Mouse (Mus musculus) gastrocnemius, postnatal 36 days (tissue): Measurements from ENCODE around the gene Pole3. TPM values are rescaled to one million over a fixed set of nuclear protein-coding genes. Genes with fewer than 3 reads are reported as not detected.
"Not testable (repeated sequence)": the region's sequence is repeated elsewhere in the genome, so short reads cannot be mapped to it uniquely, and the experiment has no call there.

ENCODE experiments used
- DNase-seq, 2 experiments: peaks; one replicate each; pipeline ENCODE4 v3.0.0; 2022
- intact Hi-C: fragments of 180-260 bp; cut with DNase I; formaldehyde crosslinking; loops from one replicate; pipeline ENCODE4 v1.15.1; 2025
- total RNA-seq, 2 experiments: library from RNA; stranded (reverse); gene quantifications; 2 replicates each; pipeline ENCODE4 v1.2.3; 2021

Gene Pole3
- total RNA-seq, 2 experiments from 2014 or later = 14.8 to 15.0 TPM

GRCm38 (mm10) chr4:62495946-62496345, 28.9 kb downstream of the Pole3 start:
- DNase-seq = peak in 1 of 2 experiments; percentile 26
- intact Hi-C loops = loop anchor here (5.0 kb wide), 1 partner anchor 39 kb away; no protein-coding TSS in a partner anchor

- intact Hi-C loops = no loop called here
- no peak for DNase-seq
Observed at GRCm38 (mm10) chr4:62494230-62494629, 30.6 kb downstream of the Pole3 start.

GRCm38 (mm10) chr4:62492682-62493081, 32.2 kb downstream of the Pole3 start:
- DNase-seq = no peak
- intact Hi-C loops = no loop called here

GRCm38 (mm10) chr4:62487914-62488313, 37.0 kb downstream of the Pole3 start:
- DNase-seq = no peak
- intact Hi-C loops = no loop called here

DNA sequence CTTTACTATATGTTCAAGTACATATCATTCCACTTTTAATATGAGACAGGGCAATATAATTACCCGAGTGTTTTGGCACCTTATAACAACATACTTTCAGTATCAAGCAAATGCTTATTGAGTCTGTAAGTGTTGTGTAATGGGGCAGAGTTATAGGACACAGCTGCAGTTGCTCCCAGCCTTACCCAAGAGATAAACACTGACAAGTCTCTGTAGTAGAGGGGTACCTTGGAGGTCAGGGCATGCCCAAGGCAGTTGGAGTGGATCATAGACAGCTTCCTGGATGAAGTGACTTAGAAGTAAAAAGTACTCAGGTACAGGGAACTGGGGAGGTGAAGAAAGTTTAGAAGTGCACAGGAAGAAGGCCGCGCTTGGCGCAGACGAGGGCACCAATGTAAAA, 37.7 kb downstream of the Pole3 start:
- no peak for DNase-seq
- intact Hi-C loops = no loop called here

GRCm38 (mm10) chr4:62486162-62486696, 38.6 kb downstream of the Pole3 start:
- intact Hi-C loops = no loop called here
- DNase-seq = no peak

- DNase-seq = no peak
- intact Hi-C loops = no loop called here
Observed at GRCm38 (mm10) chr4:62485450-62486161, 39.3 kb downstream of the Pole3 start.

GRCm38 (mm10) chr4:62484928-62485327, 39.9 kb downstream of the Pole3 start:
- no peak for DNase-seq
- intact Hi-C loops = no loop called here

DNA sequence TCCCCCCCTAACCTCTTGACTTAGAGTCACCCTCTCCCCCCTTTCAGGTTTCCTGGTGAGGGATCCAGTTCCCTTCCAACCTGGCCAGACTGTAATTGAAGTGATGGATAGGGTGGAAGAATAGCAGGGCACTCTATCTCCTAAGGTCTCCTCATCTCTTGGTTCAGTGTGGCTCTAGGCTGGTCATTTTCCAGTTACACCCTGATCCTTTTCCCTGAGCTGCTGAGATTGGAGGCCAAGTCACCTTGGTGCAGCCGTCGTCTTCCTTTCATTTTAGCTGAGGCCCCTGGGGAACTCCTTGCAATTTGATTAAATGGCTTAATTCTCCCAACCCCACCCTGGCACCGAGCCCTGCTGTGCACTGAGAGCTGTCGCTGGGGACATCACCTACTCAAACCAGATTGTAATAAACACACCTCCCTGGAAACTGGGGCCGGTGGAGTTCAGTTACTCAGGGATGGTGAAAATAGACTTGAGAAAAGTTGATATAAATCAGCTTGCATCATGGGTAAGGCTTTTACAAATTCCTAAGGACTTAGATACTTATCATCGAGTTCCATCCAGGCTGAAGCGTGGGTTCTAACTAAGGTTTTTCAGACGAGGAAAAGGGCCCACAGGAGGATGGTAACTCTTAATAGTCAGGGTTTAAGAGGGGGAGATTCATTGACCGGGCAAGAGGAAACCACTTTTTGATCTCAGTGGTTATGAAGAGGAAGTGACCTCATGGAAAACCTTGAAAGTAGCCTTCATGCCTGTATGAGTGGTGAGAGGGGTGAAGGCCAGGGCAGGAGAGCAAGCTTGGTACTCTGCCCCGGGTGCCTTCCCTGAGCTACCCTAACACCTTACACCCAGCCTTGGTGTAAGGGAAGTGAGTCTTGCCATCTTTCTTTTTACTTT, 43.9 kb downstream of the Pole3 start:
- DNase-seq = no peak
- intact Hi-C loops = no loop called here

DNA sequence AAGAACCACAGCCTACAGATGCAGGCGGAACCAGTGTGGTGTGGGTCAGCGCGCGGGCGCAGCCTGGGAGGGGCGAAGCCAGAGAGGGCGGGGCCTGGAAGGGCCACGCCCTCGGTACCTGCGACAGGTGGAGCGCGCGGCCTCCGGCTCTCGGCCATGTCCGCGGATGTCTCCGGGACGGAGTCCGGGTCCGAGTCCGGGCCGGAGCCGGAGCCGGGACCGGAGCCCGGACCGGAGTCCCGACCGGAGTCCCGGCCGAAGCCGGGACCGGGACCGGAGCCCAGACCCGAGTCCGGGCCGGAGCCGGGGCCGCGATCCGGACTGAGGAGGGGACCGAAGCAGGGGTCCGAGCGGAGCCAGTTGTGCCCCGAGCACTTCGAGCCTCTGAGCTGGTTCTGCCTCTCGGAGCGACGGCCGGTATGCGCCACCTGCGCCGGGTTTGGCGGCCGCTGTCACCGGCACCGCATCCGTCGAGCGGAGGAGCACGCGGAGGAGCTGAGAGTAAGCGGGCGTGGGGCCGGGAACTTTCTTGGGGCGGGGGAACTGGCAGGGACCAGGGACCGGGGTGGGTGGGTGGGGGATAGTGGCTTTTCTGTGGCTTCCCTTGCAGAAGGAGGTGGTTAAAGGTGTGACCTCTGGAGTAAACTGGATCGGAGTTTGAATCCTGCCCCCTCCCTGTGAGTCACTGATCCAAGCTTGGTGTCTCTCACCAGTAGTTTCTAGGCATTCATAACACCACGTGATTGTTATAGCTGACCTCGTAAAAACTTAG, 44.7 kb downstream of the Pole3 start, which contains the start of gene Bspry:
Bspry (plus strand) TSS at position 117 of the 772 bp plus-strand sequence.
- intact Hi-C loops = no loop called here
- DNase-seq = no peak

GRCm38 (mm10) chr4:62479593-62479936, 45.3 kb downstream of the Pole3 start:
- DNase-seq, intact Hi-C loops: not testable (repeated sequence)

DNA sequence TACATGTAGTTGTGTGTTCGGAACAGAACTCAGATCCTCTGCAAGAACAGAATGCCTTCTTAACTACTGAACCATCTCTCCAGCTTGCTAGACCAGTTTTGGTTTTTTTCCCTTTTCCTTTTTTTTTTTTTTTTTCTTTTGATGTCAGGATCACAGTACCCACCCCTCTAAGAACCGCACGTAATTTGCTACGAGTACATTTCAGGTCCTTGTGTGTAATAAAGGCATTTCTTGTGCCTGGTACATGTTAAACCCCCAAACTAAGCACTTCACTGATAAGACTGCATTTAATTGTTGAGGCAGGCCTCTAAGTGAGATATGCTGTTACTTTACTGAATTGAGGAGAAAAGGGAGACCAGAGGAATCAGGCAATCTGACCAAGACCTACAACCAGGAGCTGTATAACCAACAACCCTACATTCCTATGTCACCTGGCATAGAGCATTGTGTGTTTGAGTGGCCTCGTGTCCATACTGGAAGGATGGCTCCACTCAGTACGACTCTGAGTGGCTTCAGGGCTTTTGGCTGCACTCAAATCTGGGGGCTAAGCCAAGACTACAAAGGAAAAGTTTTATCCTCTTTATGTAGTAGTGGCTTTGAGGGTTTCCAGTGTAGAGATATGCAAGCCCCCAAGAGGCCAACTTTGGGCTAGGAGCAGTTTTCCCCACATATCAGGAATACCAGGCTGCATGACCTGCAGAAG, 47.2 kb downstream of the Pole3 start:
- no peak for DNase-seq
- intact Hi-C loops = no loop called here

DNA sequence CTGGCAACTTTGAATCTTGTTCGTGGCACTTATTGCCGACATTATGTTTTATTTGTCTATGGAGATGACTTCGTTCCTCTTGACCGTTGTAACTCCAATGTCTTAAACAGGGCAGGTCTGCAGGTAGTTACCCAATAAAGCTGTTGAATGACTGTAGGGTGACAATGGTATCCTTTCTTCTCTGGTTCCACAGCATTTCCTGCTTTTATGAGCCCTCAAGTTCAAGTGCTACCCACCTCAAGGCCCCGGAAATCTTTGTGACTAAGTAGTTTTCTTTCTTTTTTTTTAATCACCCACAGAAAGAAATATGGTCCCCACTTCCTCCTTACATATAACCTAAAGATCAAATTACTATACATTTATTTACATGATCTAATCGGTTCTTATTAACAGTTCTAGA, 49.1 kb downstream of the Pole3 start:
- no peak for DNase-seq
- intact Hi-C loops = no loop called here

DNA sequence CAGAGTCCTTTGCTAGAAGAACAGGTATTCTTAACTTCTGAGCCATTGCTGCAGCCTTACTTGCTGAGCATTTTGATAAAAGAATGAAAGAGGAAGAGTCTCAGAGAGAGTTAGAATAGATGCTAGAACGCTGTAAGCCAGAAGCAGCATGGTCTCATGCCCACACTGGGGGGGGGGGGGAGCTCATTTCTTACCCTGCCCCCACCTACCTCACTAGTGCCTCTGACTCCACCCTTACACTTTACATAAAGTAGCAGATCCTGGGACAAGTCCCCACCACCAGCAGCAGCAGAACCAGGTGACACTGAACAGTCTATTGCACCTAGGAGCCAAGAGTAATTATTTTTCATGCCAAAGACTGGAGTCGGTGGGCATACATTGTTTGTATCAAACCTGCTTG, 49.7 kb downstream of the Pole3 start:
- DNase-seq = no peak
- intact Hi-C loops = no loop called here

Other genes starting within 250 kb of the Pole3 start
- 10 to 100 TPM; 11.4 to 11.6 TPM for gene Fkbp15, start 164.5 kb downstream of the Pole3 start, total RNA-seq
- gene Slc31a1, start 164.3 kb downstream of the Pole3 start, total RNA-seq = 10 to 100 TPM; 10.2 to 10.3 TPM
- 10 to 100 TPM; 40.2 to 45.3 TPM for gene Cdc26, start 116.4 kb downstream of the Pole3 start, total RNA-seq
- gene Prpf4, start 116.3 kb downstream of the Pole3 start, total RNA-seq = 10 to 100 TPM; 13.3 to 16.1 TPM
- gene Rnf183, start 89.8 kb downstream of the Pole3 start, total RNA-seq = not detected
- under 1 TPM in 1 of 2 experiments, not detected in 1; 0.22 TPM for gene Wdr31, start 54.2 kb downstream of the Pole3 start, total RNA-seq
- gene Bspry, start 45.0 kb downstream of the Pole3 start, total RNA-seq = under 1 TPM in 1 of 2 experiments, not detected in 1; 0.10 TPM
- 1 to 10 TPM in 1 of 2 experiments, under 1 TPM in 1; 0.84 to 1.3 TPM for gene Hdhd3, start 21.6 kb downstream of the Pole3 start, total RNA-seq
- gene Alad, start 5.2 kb downstream of the Pole3 start, total RNA-seq = 10 to 100 TPM; 24.5 to 26.3 TPM
- not detected for gene 4933430I17Rik, start 301 bp upstream of the Pole3 start, total RNA-seq
- 1 to 10 TPM; 7.5 to 9.5 TPM for gene Rgs3, start 34.8 kb upstream of the Pole3 start, total RNA-seq